Mouse (Mus musculus): ENCODE results near the gene Ankrd9. TPM values are rescaled to one million over a fixed set of nuclear protein-coding genes. Genes with fewer than 3 reads are reported as not detected.
A peak's percentile ranks its signal among the peaks of the same experiment; 100 is the strongest.

The Ankrd9 gene
- total and polyA plus RNA-seq, 3 experiments, result 2.6 to 19.3 (median 7.5) TPM

- TF ChIP-seq GATA1 (IDR thresholded peaks at IDR 0.05; ENCODE audit: borderline replicate concordance, low read length), result no peak
- TF ChIP-seq TAL1 (conservative IDR thresholded peaks at IDR 0.05; ENCODE audit: low read depth, low read length), result no peak
- TF ChIP-seq GATA2 (IDR thresholded peaks at IDR 0.05; ENCODE audit: borderline replicate concordance, low read depth, low read length), result no peak
- no peak for TF ChIP-seq CTCF (IDR thresholded peaks at IDR 0.05; ENCODE audit: low read depth, low read length)
- no peak for TF ChIP-seq POLR2AphosphoS5 (IDR thresholded peaks at IDR 0.05; ENCODE audit: insufficient replicate concordance, low read depth, low read length)
- Histone ChIP-seq H3K27me3 (ENCODE audit: insufficient read depth, low read length) (peaks cover 37% of the 10 kb centered on the region), H3K9me3 (replicated peaks) (no peaks in the 10 kb centered on the region), H3K4me3 (ENCODE audit: low read depth, low read length) (no peak overlapping the region), H3K4me1 (ENCODE audit: insufficient read depth, low read depth, low read length) (peaks cover 21% of the 10 kb centered on the region), H3K36me3 (replicated peaks) (no peaks in the 10 kb centered on the region)
- no peak for ATAC-seq (ENCODE audit: extremely low read depth, insufficient number of reproducible peaks, low FRiP score, poor library complexity, severe bottlenecking)
- no peak for DNase-seq (ENCODE audit: low spot score)
These were observed 6.3 kb upstream of the Ankrd9 start for GRCm38 (mm10) chr12:110985141-110985540.

GRCm38 (mm10) chr12:110984598-110984997 lies 5.8 kb upstream of the Ankrd9 start:
- no peak overlapping the region for H3K4me3 ChIP-seq (ENCODE audit: low read depth, low read length)
- peaks cover 21% of the 10 kb centered on the region for H3K4me1 ChIP-seq (ENCODE audit: insufficient read depth, low read depth, low read length)
- no peaks in the 10 kb centered on the region for H3K9me3 ChIP-seq (replicated peaks)
- no peak for TF ChIP-seq POLR2AphosphoS5 (IDR thresholded peaks at IDR 0.05; ENCODE audit: insufficient replicate concordance, low read depth, low read length)
- TF ChIP-seq GATA2 (IDR thresholded peaks at IDR 0.05; ENCODE audit: borderline replicate concordance, low read depth, low read length), result no peak
- TF ChIP-seq GATA1 (IDR thresholded peaks at IDR 0.05; ENCODE audit: borderline replicate concordance, low read length), result no peak
- no peak for TF ChIP-seq TAL1 (conservative IDR thresholded peaks at IDR 0.05; ENCODE audit: low read depth, low read length)
- no peak for TF ChIP-seq CTCF (IDR thresholded peaks at IDR 0.05; ENCODE audit: low read depth, low read length)
- no peak for DNase-seq (ENCODE audit: low spot score)
- peaks cover 37% of the 10 kb centered on the region for H3K27me3 ChIP-seq (ENCODE audit: insufficient read depth, low read length)
- no peak for ATAC-seq (ENCODE audit: extremely low read depth, insufficient number of reproducible peaks, low FRiP score, poor library complexity, severe bottlenecking)
- no peaks in the 10 kb centered on the region for H3K36me3 ChIP-seq (replicated peaks)

GRCm38 (mm10) chr12:110983714-110984113 lies 4.9 kb upstream of the Ankrd9 start:
- DNase-seq (ENCODE audit: low spot score), result no peak
- H3K4me3 ChIP-seq (ENCODE audit: low read depth, low read length), result no peak overlapping the region

GRCm38 (mm10) chr12:110983083-110983482 lies 4.2 kb upstream of the Ankrd9 start:
- H3K4me1 ChIP-seq (ENCODE audit: insufficient read depth, low read depth, low read length), result peaks cover 28% of the 10 kb centered on the region
- no peak for ATAC-seq (ENCODE audit: extremely low read depth, insufficient number of reproducible peaks, low FRiP score, poor library complexity, severe bottlenecking)
- H3K4me3 ChIP-seq (ENCODE audit: low read depth, low read length), result no peak overlapping the region
- peaks cover under 1% of the 10 kb centered on the region for H3K36me3 ChIP-seq (replicated peaks)
- H3K27me3 ChIP-seq (ENCODE audit: insufficient read depth, low read length), result peaks cover 37% of the 10 kb centered on the region
- DNase-seq (ENCODE audit: low spot score), result no peak
- no peaks in the 10 kb centered on the region for H3K9me3 ChIP-seq (replicated peaks)
- no peak for TF ChIP-seq POLR2AphosphoS5 (IDR thresholded peaks at IDR 0.05; ENCODE audit: insufficient replicate concordance, low read depth, low read length)
- TF ChIP-seq GATA1 (IDR thresholded peaks at IDR 0.05; ENCODE audit: borderline replicate concordance, low read length), result no peak
- TF ChIP-seq GATA2 (IDR thresholded peaks at IDR 0.05; ENCODE audit: borderline replicate concordance, low read depth, low read length), result no peak
- no peak for TF ChIP-seq CTCF (IDR thresholded peaks at IDR 0.05; ENCODE audit: low read depth, low read length)
- no peak for TF ChIP-seq TAL1 (conservative IDR thresholded peaks at IDR 0.05; ENCODE audit: low read depth, low read length)

More at GRCm38 (mm10) chr12:110983714-110984113, 4.9 kb upstream of the Ankrd9 start:
- Histone ChIP-seq H3K36me3 (replicated peaks) (no peaks in the 10 kb centered on the region), H3K9me3 (replicated peaks) (no peaks in the 10 kb centered on the region), H3K27me3 (ENCODE audit: insufficient read depth, low read length) (peaks cover 37% of the 10 kb centered on the region), H3K4me1 (ENCODE audit: insufficient read depth, low read depth, low read length) (peaks cover 21% of the 10 kb centered on the region)
- ATAC-seq (ENCODE audit: extremely low read depth, insufficient number of reproducible peaks, low FRiP score, poor library complexity, severe bottlenecking), result no peak
- TF ChIP-seq CTCF (IDR thresholded peaks at IDR 0.05; ENCODE audit: low read depth, low read length) (no peak), POLR2AphosphoS5 (IDR thresholded peaks at IDR 0.05; ENCODE audit: insufficient replicate concordance, low read depth, low read length) (no peak), GATA1 (IDR thresholded peaks at IDR 0.05; ENCODE audit: borderline replicate concordance, low read length) (no peak), TAL1 (conservative IDR thresholded peaks at IDR 0.05; ENCODE audit: low read depth, low read length) (no peak)

DNA sequence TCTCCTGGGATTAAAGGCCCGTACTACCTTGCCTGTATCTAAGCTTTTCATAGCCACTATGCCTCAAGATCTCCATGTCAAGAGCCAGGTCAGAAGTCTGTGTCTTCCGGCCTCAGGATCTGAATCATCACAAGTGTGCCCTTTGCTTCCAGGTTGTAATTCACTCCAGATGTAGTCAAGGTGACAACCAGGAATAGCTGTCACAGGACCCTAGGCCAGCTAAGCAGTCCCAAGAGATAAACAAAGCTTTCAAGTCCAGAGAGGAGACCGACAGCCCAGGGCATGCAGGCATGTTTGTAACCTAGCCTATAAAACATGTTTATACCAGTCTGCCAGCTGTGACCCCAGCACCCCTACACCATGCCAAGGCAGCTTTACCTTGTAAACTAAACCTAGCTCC lies 2.9 kb upstream of the Ankrd9 start:
- H3K4me1 ChIP-seq (ENCODE audit: insufficient read depth, low read depth, low read length), result peaks cover 41% of the 10 kb centered on the region
- no peak overlapping the region for H3K4me3 ChIP-seq (ENCODE audit: low read depth, low read length)
- peaks cover 37% of the 10 kb centered on the region for H3K27me3 ChIP-seq (ENCODE audit: insufficient read depth, low read length)
- ATAC-seq (ENCODE audit: extremely low read depth, insufficient number of reproducible peaks, low FRiP score, poor library complexity, severe bottlenecking), result no peak
- H3K9me3 ChIP-seq (replicated peaks), result peaks cover 7% of the 10 kb centered on the region
- H3K36me3 ChIP-seq (replicated peaks), result peaks cover 14% of the 10 kb centered on the region
- TF ChIP-seq GATA2 (IDR thresholded peaks at IDR 0.05; ENCODE audit: borderline replicate concordance, low read depth, low read length) (no peak), CTCF (IDR thresholded peaks at IDR 0.05; ENCODE audit: low read depth, low read length) (no peak), GATA1 (IDR thresholded peaks at IDR 0.05; ENCODE audit: borderline replicate concordance, low read length) (no peak), POLR2AphosphoS5 (IDR thresholded peaks at IDR 0.05; ENCODE audit: insufficient replicate concordance, low read depth, low read length) (no peak), TAL1 (conservative IDR thresholded peaks at IDR 0.05; ENCODE audit: low read depth, low read length) (no peak)
- no peak for DNase-seq (ENCODE audit: low spot score)

DNA sequence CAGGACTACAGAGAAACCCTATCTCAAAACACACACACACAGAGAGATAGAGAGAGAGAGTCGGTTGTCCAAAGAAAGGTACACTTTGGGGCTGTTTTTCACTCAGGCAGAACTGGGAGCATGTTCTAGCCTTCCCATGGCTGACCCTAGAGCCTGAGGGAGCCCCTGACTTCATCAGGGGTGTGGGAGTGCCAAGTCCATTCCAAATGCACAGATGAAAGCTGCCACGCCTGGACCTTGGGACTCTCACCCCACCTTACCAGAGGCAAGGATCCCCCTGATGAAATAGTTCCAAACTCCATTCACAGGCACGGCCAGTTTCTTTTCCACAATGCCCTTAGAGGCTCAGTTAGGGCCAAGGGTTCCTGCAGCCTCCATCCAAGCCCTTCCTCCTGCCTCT lies 968 bp upstream of the Ankrd9 start:
- DNase-seq (ENCODE audit: low spot score) (no peak), ATAC-seq (ENCODE audit: extremely low read depth, insufficient number of reproducible peaks, low FRiP score, poor library complexity, severe bottlenecking) (no peak)
- TF ChIP-seq GATA2 (IDR thresholded peaks at IDR 0.05; ENCODE audit: borderline replicate concordance, low read depth, low read length) (no peak), GATA1 (IDR thresholded peaks at IDR 0.05; ENCODE audit: borderline replicate concordance, low read length) (no peak), TAL1 (conservative IDR thresholded peaks at IDR 0.05; ENCODE audit: low read depth, low read length) (no peak), CTCF (IDR thresholded peaks at IDR 0.05; ENCODE audit: low read depth, low read length) (no peak), POLR2AphosphoS5 (IDR thresholded peaks at IDR 0.05; ENCODE audit: insufficient replicate concordance, low read depth, low read length) (no peak)
- peaks cover 60% of the 10 kb centered on the region for H3K4me1 ChIP-seq (ENCODE audit: insufficient read depth, low read depth, low read length)
- peaks cover 11% of the 10 kb centered on the region for H3K9me3 ChIP-seq (replicated peaks)
- H3K4me3 ChIP-seq (ENCODE audit: low read depth, low read length), result peak overlapping the region; percentile 77; the same call in 1 of the 2 replicates
- peaks cover 21% of the 10 kb centered on the region for H3K27me3 ChIP-seq (ENCODE audit: insufficient read depth, low read length)
- H3K36me3 ChIP-seq (replicated peaks), result peaks cover 33% of the 10 kb centered on the region
